Mouse (Mus musculus) ES-E14 (cell line): ENCODE measurements around the gene Mtx1.

Experiments
- HCFC1 ChIP-seq: IDR thresholded peaks from 2 replicates; pipeline ENCODE4 v1.6.1; 2012; ENCODE audit warnings: low read length, inconsistent platforms, borderline replicate concordance; ENCODE audit not compliant: insufficient read depth
- MAFK ChIP-seq: IDR thresholded peaks from 2 replicates; pipeline ENCODE4 v1.6.1; 2014; ENCODE audit warnings: mild to moderate bottlenecking, low read depth, low read length, inconsistent platforms; ENCODE audit not compliant: insufficient read depth
- ZC3H11A ChIP-seq: IDR thresholded peaks from 2 replicates; pipeline ENCODE4 v1.6.1; 2012; ENCODE audit warnings: low read depth, mild to moderate bottlenecking, inconsistent platforms, low read length, borderline replicate concordance
- ZNF384 ChIP-seq: IDR thresholded peaks from 2 replicates; pipeline ENCODE4 v1.6.1; 2012; ENCODE audit warnings: low read depth, low read length, inconsistent platforms

GRCm38 (mm10) chr3:89174844-89175243 is 52.0 kb downstream of the Mtx1 start:
- TF ChIP-seq MAFK = no peak
- TF ChIP-seq ZNF384 = no peak
- no peak for TF ChIP-seq HCFC1
- TF ChIP-seq ZC3H11A = no peak
